Mouse (Mus musculus): Measurements from ENCODE around the gene Ggta1. TPM values are rescaled to one million over a fixed set of nuclear protein-coding genes. Genes with fewer than 3 reads are reported as not detected.

The Ggta1 gene
- polyA plus RNA-seq, 1 experiment from 2014 or later: 18.6 TPM

DNA sequence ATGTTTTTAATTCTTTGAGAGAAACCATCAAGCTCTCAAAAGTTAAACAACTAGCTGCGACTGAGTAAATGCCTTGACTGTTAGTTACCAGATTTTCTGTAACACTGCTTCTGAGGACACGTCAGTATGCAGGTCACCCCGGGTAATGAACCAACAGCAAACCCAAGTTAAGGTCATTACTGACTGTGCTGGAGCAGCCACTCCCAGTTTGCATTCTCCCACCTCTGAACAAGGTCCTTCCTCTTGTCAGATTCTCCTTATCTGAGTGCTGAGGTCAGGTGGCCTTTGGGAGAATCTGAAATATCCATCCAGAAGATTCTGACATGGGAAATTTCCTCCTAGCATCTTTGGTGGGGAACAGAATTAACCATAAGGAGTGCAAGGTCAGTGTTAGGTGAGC is 4.8 kb upstream of the Ggta1 start:
- no peak overlapping the region for H3K4me3 ChIP-seq (ENCODE audit: low read depth, low read length)
- 56% methylated on average over 3 of the region's 3 CpGs for WGBS
- H3K9ac ChIP-seq (ENCODE audit: low read depth, low read length): no peak overlapping the region
- H3K36me3 ChIP-seq (ENCODE audit: control insufficient read depth, insufficient read depth, low read length): no peaks in the 10 kb centered on the region
- no peak for DNase-seq (ENCODE audit: low spot score)
- H3K4me1 ChIP-seq (replicated peaks; ENCODE audit: control insufficient read depth, insufficient read depth, low read length): peaks cover 17% of the 10 kb centered on the region
- no peak for ATAC-seq (replicated peaks; ENCODE audit: low FRiP score)
- no peak overlapping the region for H3K27ac ChIP-seq (ENCODE audit: low read depth, low read length)
- H3K9me3 ChIP-seq (ENCODE audit: control insufficient read depth, low read length): no peaks in the 10 kb centered on the region
- no peak overlapping the region for H3K4me2 ChIP-seq
- H3K27me3 ChIP-seq (replicated peaks; ENCODE audit: control insufficient read depth, insufficient read depth, low read length): no peaks in the 10 kb centered on the region

DNA sequence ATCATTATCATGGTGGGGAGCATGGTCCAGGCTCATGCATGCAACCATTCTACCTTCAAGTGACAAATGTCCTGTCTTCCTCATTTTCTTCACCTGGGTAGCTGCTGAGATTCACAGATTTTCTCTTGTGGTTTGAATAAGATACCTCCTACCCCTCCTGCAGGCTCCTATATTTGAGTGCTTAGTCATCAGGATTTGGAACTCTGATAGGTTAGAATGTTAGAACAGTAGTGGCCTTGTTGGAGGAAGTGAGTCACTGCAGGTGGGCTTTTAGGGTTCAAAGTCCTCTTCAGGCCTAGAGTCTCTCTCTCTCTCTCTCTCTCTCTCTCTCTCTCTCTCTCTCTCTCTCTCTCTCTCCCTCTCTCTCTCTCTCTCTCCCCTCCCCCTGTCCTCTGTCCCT is 2.6 kb upstream of the Ggta1 start:
- H3K4me1 ChIP-seq (replicated peaks; ENCODE audit: control insufficient read depth, insufficient read depth, low read length): peaks cover 20% of the 10 kb centered on the region
- no peaks in the 10 kb centered on the region for H3K36me3 ChIP-seq (ENCODE audit: control insufficient read depth, insufficient read depth, low read length)
- H3K4me2 ChIP-seq: no peak overlapping the region
- no peak overlapping the region for H3K9ac ChIP-seq (ENCODE audit: low read depth, low read length)
- no peak for ATAC-seq (replicated peaks; ENCODE audit: low FRiP score)
- no peak overlapping the region for H3K27ac ChIP-seq (ENCODE audit: low read depth, low read length)
- H3K9me3 ChIP-seq (ENCODE audit: control insufficient read depth, low read length): no peaks in the 10 kb centered on the region
- no peak for DNase-seq (ENCODE audit: low spot score)
- H3K4me3 ChIP-seq (ENCODE audit: low read depth, low read length): no peak overlapping the region
- H3K27me3 ChIP-seq (replicated peaks; ENCODE audit: control insufficient read depth, insufficient read depth, low read length): no peaks in the 10 kb centered on the region

GRCm38 (mm10) chr2:35464548-35464947 is 1.5 kb upstream of the Ggta1 start:
- Histone ChIP-seq H3K36me3 (ENCODE audit: control insufficient read depth, insufficient read depth, low read length) (no peaks in the 10 kb centered on the region), H3K4me1 (replicated peaks; ENCODE audit: control insufficient read depth, insufficient read depth, low read length) (peaks cover 24% of the 10 kb centered on the region), H3K27ac (ENCODE audit: low read depth, low read length) (0 out of 2 replicates have a peak overlapping the region, but pooled peaks have one; percentile 15), H3K4me3 (ENCODE audit: low read depth, low read length) (no peak overlapping the region), H3K27me3 (replicated peaks; ENCODE audit: control insufficient read depth, insufficient read depth, low read length) (no peaks in the 10 kb centered on the region), H3K9me3 (ENCODE audit: control insufficient read depth, low read length) (no peaks in the 10 kb centered on the region), H3K9ac (ENCODE audit: low read depth, low read length) (no peak overlapping the region), H3K4me2 (no peak overlapping the region)
- WGBS: 78% methylated on average over 3 of the region's 3 CpGs
- ATAC-seq (replicated peaks; ENCODE audit: low FRiP score) (no peak), DNase-seq (ENCODE audit: low spot score) (no peak)

GRCm38 (mm10) chr2:35464089-35464534 is 1.1 kb upstream of the Ggta1 start:
- peak overlapping the region; percentile 36 for H3K4me3 ChIP-seq (ENCODE audit: low read depth, low read length)
- H3K27ac ChIP-seq (ENCODE audit: low read depth, low read length): peak overlapping the region; percentile 85
- peak overlapping the region; percentile 94 for H3K4me2 ChIP-seq
- no peaks in the 10 kb centered on the region for H3K36me3 ChIP-seq (ENCODE audit: control insufficient read depth, insufficient read depth, low read length)
- DNase-seq (ENCODE audit: low spot score): no peak
- ATAC-seq (replicated peaks; ENCODE audit: low FRiP score): no peak
- H3K27me3 ChIP-seq (replicated peaks; ENCODE audit: control insufficient read depth, insufficient read depth, low read length): no peaks in the 10 kb centered on the region
- 54% methylated on average over 7 of the region's 7 CpGs for WGBS
- no peaks in the 10 kb centered on the region for H3K9me3 ChIP-seq (ENCODE audit: control insufficient read depth, low read length)
- H3K9ac ChIP-seq (ENCODE audit: low read depth, low read length): peak overlapping the region; percentile 56
- peaks cover 24% of the 10 kb centered on the region for H3K4me1 ChIP-seq (replicated peaks; ENCODE audit: control insufficient read depth, insufficient read depth, low read length)

DNA sequence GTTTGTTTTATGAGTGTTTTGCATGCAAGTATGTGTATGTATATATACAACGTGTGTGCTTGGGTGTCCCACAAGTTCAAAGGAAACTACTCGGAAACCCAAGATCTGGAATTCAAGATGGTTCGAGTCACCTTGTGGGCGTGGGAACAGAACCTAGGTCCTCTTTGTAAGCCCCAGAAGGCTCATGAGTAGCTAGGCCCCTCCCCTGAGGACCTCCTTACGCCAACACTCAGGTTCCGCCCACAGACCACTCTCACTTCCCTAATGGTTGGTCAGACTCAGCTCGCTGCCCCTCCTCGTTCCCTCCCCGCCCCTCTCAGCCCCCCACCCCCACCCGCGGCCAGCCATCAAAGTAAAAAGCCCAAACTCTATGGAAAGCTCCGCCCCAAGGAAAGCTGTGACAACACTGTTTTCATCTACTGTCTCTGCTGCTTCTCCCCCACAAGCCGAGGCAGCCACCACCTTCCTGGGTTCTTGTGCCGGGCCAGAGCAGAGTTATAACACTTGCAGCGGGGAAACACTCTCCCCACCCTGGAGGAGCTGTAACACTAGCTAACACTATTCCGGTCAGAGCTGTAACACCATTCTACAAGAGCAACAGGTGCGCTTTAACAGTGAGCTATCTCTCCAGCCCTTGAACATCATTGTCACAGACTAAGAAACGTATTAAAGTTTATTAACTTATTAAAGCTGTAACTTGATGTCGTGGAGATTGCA is 499 bp upstream of the Ggta1 start:
- Histone ChIP-seq H3K4me1 (replicated peaks; ENCODE audit: control insufficient read depth, insufficient read depth, low read length) (peaks cover 24% of the 10 kb centered on the region), H3K27ac (ENCODE audit: low read depth, low read length) (peak overlapping the region; percentile 85), H3K27me3 (replicated peaks; ENCODE audit: control insufficient read depth, insufficient read depth, low read length) (no peaks in the 10 kb centered on the region), H3K4me2 (peak overlapping the region; percentile 94), H3K36me3 (ENCODE audit: control insufficient read depth, insufficient read depth, low read length) (peaks cover under 1% of the 10 kb centered on the region; the same call in 1 of the 2 replicates), H3K4me3 (ENCODE audit: low read depth, low read length) (peak overlapping the region; percentile 36), H3K9ac (ENCODE audit: low read depth, low read length) (peak overlapping the region; percentile 56), H3K9me3 (ENCODE audit: control insufficient read depth, low read length) (no peaks in the 10 kb centered on the region)
- ATAC-seq (replicated peaks; ENCODE audit: low FRiP score) (peak; percentile 79), DNase-seq (ENCODE audit: low spot score) (peak; percentile 66)
- WGBS: 8% methylated on average over 19 of the region's 19 CpGs

DNA sequence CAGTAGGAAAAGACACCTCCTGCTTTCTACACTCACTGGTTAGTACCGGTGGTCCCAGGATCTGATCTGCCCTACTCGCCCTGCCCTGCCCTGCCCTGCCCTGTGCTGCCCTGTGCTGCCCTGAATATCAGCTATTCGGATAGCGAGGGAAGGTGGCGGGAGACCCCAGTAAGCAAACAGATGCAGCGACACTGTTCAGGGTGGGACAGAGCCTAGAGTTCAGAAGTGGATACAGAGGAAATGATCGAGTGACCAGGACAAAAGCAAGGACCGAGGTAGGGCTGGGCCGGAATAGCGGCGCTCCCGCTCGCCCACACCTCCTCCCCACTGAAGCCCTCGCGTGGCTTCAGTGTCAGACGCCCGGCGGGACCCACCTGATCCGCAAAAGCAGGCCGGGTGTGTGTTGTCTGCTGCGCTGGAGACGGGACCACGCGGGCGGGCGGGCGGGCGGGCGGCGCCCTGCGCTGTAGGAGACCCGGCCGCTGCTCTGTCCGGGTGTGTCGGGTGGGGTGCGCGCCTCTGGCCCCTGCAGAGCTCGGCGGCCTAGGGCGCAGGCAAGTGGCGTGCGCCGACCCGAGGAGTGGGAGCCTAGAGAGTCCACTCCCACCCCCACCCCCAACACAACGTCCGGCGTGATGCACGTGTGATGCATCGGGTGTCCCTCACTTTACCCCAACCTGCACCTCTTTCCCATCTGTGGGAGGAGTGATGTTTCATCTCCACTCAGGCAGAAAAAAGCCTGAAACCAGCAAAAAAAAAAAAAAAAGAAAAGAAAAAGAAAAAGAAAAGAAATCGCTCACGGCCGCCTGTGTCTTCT is 852 bp downstream of the Ggta1 start:
- peak; percentile 56 for ATAC-seq (replicated peaks; ENCODE audit: low FRiP score)
- peaks cover 5% of the 10 kb centered on the region; the same call in 1 of the 2 replicates for H3K36me3 ChIP-seq (ENCODE audit: control insufficient read depth, insufficient read depth, low read length)
- WGBS: under 1% methylated on average over 52 of the region's 52 CpGs

DNA sequence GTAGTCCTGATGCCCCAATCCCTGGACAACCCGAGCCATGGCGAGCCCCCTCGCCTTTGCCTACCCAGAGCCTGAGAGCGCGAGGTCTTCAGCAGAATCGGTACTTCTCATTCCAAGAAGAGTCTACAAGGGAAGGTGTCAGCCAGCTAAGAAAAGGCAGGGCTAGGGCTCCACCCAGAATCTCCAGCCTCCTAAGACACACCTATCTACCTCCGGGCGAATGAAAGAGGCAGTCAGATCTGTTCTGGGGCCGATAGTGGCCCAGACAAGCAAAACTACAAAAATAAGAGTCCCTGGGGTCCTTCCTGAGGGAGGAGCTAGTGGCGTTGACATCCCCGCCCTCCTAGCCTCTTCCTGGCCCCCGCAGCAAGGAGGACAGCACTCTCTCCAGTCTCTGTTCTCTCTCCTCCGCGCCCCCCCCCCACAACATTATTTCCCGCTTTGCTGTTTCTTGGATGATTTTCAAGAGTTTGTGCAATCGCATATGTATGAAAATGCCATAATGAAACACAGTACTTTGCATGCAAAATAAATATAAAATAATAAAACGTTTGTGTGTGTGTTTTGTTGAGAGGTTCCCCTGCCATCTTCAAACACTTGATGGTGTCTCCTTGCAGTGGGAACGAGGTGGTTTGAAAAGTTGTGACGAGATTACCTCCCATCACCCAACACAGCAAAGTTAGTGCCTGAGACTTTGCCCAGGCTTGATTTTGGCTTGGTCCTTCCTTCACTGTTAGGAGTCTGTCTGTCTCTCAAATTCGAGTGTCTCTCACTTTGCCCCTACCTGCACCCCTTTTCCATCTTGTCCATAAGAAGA is 1.7 kb downstream of the Ggta1 start:
- H3K9me3 ChIP-seq (ENCODE audit: control insufficient read depth, low read length): no peaks in the 10 kb centered on the region
- peak; percentile 66 for DNase-seq (ENCODE audit: low spot score)
- H3K27me3 ChIP-seq (replicated peaks; ENCODE audit: control insufficient read depth, insufficient read depth, low read length): no peaks in the 10 kb centered on the region
- H3K4me1 ChIP-seq (replicated peaks; ENCODE audit: control insufficient read depth, insufficient read depth, low read length): peaks cover 24% of the 10 kb centered on the region
- peak overlapping the region; percentile 94 for H3K4me2 ChIP-seq
- H3K36me3 ChIP-seq (ENCODE audit: control insufficient read depth, insufficient read depth, low read length): peaks cover 5% of the 10 kb centered on the region; the same call in 1 of the 2 replicates
- peak; percentile 83 for ATAC-seq (replicated peaks; ENCODE audit: low FRiP score)
- WGBS: 1% methylated on average over 20 of the region's 20 CpGs
- peak overlapping the region; percentile 89 for H3K9ac ChIP-seq (ENCODE audit: low read depth, low read length)
- peak overlapping the region; percentile 74 for H3K4me3 ChIP-seq (ENCODE audit: low read depth, low read length)
- H3K27ac ChIP-seq (ENCODE audit: low read depth, low read length): peak overlapping the region; percentile 85

More for the DNA sequence above, 852 bp downstream of the Ggta1 start:
- DNase-seq (ENCODE audit: low spot score): no peak
- H3K4me2 ChIP-seq: peak overlapping the region; percentile 94
- peak overlapping the region; percentile 85 for H3K27ac ChIP-seq (ENCODE audit: low read depth, low read length)
- peak overlapping the region; percentile 74 for H3K4me3 ChIP-seq (ENCODE audit: low read depth, low read length)
- peaks cover 24% of the 10 kb centered on the region for H3K4me1 ChIP-seq (replicated peaks; ENCODE audit: control insufficient read depth, insufficient read depth, low read length)
- H3K9me3 ChIP-seq (ENCODE audit: control insufficient read depth, low read length): no peaks in the 10 kb centered on the region
- H3K27me3 ChIP-seq (replicated peaks; ENCODE audit: control insufficient read depth, insufficient read depth, low read length): no peaks in the 10 kb centered on the region
- peak overlapping the region; percentile 89 for H3K9ac ChIP-seq (ENCODE audit: low read depth, low read length)

DNA sequence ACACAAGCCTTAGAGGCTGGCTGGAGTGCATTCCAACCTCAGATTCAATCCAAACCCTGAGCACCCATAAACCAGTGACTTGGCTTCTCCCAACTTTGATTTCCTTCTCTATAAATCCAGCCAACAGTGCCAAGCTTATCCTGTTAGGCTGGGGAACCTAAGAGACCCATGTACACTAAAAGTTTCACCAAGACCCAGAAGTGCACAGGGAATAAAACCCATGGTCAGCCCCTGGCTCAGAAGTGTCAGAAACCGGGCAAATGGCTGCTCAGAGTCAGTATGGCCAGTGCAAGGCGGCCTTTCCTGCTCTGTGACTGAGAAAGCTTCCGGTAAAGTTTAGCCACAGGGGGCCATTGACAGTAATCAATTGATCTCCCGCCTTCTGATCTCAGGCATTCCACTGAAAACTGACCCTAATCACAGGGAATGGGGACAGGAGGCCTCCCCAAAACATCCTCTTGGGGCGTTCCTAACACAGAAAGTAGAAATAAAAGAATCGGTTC is 2.6 kb downstream of the Ggta1 start:
- DNase-seq (ENCODE audit: low spot score): no peak
- Histone ChIP-seq H3K9me3 (ENCODE audit: control insufficient read depth, low read length) (no peaks in the 10 kb centered on the region), H3K36me3 (ENCODE audit: control insufficient read depth, insufficient read depth, low read length) (peaks cover 5% of the 10 kb centered on the region; the same call in 1 of the 2 replicates), H3K9ac (ENCODE audit: low read depth, low read length) (peak overlapping the region; percentile 89), H3K4me2 (peak overlapping the region; percentile 94), H3K4me3 (ENCODE audit: low read depth, low read length) (peak overlapping the region; percentile 74), H3K27me3 (replicated peaks; ENCODE audit: control insufficient read depth, insufficient read depth, low read length) (no peaks in the 10 kb centered on the region), H3K4me1 (replicated peaks; ENCODE audit: control insufficient read depth, insufficient read depth, low read length) (peaks cover 24% of the 10 kb centered on the region), H3K27ac (ENCODE audit: low read depth, low read length) (peak overlapping the region; percentile 85)
- WGBS: 12% methylated on average over 6 of the region's 6 CpGs
- ATAC-seq (replicated peaks; ENCODE audit: low FRiP score): no peak

All from liver, embryonic 11.5 days (tissue).